Mouse (Mus musculus) A20 (cell line): Measurements from ENCODE around the gene Mta1.

Experiments used
- DNase-seq: peaks from one replicate; pipeline ENCODE4 v3.0.0-alpha.2; 2011; ENCODE audit warnings: low read depth, low spot score

The Mta1 gene

DNA sequence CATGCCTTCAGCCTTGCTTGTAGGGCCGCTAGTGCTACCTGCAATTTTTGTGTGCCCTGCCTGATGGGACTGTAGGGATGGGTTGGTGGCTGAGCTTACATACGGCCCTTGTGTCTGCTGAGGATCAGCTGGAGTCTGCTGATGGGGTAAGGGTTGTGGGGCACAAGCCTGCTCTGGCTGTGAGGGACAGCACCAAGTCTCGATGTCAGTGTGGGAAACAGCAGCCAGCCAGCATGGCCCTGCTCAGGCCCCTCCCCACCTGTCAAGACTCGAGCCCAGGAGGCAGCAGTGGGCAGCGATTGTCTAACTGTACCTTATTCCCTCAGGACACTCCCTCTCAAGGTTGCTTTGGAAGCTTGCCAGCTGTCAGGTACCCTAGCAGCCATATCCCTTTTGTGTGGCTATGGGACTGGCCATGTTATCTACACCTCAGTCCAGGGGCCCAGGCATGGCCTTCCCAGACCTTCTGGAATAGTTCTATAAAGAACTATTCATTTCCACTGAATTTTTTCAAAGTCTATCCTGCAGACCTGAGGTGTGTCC, 35.9 kb downstream of the Mta1 start:
- no peak for DNase-seq

DNA sequence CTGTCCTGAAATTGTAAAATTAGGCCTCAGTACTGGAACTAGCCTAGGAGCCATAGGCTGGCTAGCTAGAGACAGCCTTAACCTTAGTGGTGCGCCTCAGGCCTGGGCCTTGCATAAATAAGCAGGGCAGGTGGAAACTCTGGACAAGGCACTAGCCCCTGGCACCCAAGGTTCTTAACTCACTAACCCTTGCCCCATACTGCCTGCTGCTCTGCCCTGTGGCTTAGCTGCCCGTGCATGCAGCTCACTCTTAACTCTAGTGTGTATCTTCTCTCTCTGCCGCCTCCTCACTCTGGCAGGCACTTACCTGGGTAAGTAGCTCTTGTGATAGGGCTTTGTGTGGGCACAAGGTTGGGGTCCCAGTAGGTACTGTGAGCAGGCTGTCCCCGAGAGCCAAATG, 36.4 kb downstream of the Mta1 start:
- DNase-seq, result no peak

DNA sequence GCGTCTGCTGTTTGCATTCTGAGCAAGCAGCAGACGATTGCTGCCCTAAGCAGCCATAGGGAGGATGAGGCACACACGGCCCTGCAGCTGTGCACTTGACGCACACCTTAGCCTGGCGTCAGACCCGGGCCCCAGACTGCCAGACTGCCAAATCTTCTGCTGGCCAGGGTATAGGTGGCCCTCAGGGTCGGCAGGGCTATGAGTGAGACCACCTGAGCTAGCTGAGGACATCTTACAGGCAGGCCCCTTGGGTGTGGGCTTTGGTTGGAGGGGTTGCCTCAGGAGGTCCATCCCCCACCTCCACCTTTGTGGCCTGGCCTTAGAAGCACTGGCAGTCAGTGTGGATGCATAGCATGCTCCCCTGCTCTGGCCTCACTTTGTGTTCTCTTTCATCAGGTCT, 37.3 kb downstream of the Mta1 start:
- DNase-seq, result no peak

DNA sequence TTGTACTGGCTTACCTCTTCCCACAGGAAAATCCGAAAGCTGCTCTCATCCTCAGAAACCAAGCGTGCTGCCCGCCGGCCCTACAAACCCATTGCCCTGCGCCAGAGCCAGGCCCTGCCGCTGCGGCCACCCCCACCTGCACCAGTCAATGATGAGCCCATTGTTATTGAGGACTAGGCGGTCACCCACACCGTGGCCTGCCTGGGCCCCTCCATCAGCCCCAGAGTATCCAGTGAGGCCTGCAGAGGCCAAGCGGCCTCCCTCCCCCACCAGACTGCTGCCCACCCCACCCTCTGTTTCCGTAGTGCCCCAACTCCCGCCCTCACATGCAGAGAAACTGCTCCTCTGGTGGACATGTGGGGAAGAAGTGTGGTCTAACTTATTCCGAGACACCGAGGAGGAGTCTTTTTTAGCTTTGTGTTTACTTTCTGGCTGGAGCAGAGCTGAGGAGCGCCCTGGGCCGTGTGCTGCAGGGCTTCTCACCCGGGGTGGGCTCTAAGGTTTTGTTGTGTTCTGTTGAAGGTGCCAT, 38.5 kb downstream of the Mta1 start:
- no peak for DNase-seq

DNA sequence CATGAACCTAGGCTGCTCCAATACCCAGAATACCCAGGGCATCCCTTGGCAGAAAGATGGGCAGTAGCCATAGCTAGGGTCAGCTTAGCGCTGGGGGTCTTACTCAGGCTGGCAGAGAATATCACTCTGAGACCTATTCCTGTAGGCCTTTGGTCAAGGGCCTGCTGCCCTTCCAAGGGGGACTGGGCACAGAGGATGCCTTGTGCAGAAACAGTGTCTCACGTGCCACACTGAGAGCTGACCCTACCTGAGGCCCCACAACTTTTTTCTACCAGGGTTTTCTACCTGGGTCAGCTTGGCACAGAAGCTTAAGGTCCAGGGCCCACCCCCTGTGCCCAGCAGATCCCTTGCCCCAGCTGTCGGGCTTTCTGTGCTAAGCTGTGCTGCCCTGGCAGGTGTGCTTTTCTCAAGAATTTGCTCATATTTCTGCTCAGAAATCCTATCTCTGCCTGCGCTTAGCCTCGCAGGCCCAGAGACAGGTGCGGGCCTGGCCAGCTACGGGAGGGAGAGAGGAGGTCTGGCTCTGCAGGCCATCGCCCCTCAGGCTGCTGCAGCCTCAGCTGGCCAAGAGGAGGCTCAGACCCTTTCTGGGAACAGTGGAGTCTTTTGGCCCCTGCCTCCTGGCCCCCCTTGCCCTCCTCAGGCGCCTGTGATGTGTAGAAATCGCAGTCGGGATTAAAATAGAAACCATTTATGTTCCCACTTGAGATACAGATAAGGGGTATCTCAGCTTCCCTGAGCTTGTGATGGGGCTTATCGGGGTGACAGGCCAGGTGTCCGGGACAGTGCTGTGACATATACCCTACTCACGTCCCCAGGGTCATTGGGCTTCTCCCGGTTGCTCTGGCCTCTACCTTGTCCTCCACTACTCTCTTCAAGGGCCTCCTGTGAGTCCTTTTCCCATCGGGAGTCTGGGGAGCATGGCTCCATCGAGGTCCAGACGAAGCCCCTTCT, 39.5 kb downstream of the Mta1 start:
- DNase-seq, result no peak

GRCm38 (mm10) chr12:113138291-113138690, 40.2 kb downstream of the Mta1 start:
- no peak for DNase-seq

- no peak for DNase-seq
These were observed 41.1 kb downstream of the Mta1 start for GRCm38 (mm10) chr12:113138901-113139864.

DNA sequence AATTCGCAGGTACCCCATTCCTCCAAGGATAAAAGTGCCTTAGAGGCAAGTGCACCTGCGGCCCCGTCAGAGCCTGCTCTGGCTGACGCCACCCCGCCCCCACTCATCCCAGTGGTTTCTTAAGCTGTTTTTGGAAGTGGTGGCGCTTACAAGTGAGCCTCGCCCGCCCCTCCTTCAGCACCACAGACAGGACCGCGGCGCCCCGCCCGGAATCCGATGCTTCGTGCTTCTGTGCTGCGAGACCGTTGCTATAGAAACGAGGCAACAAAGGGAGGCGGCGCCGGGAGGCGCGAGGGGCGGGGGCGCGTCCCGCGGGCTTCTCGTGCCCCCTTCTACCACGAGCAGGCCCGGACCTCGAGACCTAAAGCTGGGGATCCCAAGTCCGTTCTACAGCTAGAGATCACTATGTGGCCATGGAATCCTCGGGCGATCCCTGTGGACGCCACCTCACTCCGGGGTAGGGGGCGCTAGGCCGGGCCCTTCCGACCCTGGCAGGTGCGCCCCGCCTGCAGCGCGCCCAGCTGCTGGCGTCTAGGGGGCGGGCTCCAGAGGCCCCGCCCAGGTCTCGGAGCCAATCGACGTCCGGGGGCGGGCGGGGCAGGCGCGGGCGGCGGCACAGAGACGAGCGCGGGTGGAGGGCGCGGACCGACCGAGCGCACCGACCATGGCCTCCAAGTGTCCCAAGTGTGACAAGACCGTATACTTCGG, 42.0 kb downstream of the Mta1 start, which contains the start of gene Crip2:
Crip2 (plus strand) TSS at position 329 of the 708 bp plus-strand sequence.
- DNase-seq, result peak; percentile 92

GRCm38 (mm10) chr12:113140616-113141411, 42.7 kb downstream of the Mta1 start:
- no peak for DNase-seq

- no peak for DNase-seq
These were observed 43.5 kb downstream of the Mta1 start for GRCm38 (mm10) chr12:113141531-113141973.

DNA sequence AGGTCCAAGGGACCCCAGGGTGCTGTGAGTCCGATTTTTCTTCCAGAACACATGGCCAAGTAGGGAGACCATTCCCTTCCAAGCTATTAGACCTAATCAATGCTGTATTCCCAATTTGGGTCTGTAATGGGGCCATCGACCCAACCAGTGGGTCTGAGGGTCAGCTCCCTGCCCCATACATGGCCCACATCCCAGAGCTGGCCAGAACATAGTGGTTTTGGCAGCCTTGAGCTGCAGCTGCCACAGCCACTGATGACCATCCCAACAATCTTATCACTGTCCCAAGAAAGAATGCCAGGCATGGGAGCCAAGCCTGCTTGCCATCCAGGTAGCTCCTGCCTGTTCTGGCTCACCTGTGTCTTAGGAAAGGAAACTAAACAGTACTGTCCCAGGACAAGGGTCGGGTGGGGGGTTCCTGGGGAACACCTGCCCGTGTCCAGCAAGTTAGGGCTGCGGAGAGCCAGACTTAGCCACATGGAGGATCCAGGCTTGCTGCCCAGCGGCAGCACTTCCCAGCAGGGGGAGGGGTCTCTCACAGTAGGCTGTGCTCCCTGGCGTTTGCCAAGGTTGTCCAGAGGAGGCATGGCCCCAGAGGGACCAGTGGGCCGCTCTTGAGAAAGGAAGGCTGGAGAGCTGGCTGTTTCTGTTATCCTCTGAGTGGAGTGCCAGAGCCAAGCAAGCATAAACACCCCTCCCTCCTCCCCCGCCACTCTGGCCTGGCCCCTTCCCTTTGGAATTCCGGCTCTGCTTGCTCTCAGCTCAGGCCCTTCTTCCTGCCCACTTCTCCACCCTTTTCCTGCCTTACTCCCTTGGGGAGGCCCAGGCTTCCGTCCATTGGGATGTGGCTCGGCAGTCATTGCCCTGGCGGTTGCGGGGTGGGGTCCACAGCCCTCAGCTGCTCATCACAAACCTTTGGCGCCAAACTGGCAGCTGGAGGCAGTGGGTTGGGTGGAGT, 44.2 kb downstream of the Mta1 start:
- DNase-seq, result no peak

- DNase-seq, result no peak
These were observed 45.1 kb downstream of the Mta1 start for GRCm38 (mm10) chr12:113143164-113143563.

DNA sequence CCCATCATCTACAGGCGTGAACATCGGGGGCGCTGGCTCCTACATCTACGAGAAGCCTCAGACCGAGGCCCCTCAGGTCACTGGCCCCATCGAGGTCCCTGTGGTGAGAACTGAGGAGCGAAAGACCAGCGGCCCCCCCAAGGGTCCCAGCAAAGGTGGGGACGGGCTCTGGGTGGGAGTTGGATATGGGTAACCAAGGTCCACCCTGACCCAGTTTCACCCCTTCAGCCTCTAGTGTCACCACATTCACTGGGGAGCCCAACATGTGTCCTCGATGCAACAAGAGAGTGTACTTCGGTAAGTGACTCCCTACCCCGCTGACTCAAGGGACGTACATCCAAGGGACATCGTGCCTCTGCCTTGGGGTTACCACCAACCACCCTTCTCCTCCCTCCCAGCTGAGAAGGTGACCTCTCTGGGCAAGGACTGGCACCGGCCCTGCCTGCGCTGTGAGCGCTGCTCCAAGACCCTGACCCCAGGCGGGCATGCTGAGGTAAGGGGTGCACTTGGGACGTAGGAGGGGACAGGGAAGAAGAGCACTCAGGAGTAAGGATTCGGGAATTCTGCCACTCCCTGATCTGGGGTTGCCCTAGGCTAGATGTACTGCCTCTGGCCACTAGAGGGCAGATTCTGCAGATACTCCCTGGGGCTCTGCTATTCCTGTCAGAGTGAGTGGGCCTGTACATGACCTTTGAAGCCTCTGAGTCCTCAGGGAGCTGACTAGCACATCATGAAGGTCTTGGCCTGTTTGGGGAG, 46.1 kb downstream of the Mta1 start:
- peak; percentile 56 for DNase-seq

- no peak for DNase-seq
These were observed 46.8 kb downstream of the Mta1 start for GRCm38 (mm10) chr12:113144886-113145285.

DNA sequence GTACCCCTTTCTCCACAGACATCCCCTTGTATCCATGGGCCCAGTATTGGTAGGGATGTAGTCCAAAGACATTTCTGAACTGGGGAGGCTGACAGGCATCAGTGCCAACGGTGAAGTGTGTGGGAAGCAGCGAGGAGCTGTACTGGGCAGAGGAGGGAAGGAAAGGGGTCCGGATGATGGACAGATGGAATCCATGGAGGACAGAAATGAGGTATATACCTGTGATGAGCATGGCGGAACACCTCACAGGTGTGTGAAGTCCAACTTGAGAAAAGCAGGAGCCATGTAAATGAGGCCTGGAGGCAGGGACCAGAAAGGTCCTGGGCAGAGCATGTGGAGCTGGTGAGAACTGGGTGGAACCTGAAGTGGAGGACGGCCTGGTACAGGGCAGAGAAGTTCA, 47.5 kb downstream of the Mta1 start:
- DNase-seq, result no peak

GRCm38 (mm10) chr12:113146112-113147057, 48.3 kb downstream of the Mta1 start, which contains the start of gene Crip1:
Gene Crip1, plus strand, starts transcription at chr12:113146316.
- peak; percentile 85 for DNase-seq

DNA sequence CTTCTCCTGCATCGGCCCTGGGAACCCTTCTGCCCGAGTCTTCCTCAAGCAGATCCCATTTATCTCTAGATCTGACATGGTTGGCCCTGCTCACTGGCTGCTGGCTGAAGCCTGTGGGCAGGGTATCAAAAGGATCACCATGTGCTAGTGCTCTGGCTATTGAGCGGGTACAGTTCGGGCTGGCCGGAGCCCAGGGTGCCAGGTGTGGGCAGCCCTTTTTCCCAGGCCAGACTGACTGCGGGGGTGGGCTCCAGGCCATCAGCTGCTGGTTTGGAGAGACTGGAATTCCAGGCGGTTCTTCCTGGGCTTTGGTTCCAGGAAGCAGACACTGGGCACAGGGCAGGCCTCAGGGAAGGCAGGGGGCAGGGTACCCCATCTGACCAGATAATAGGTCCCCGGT, 49.4 kb downstream of the Mta1 start:
- DNase-seq, result no peak
